Mouse (Mus musculus) liver, embryonic 14.5 days (tissue): ENCODE data around the gene Crlf1. TPM values are rescaled to one million over a fixed set of nuclear protein-coding genes. Genes with fewer than 3 reads are reported as not detected.
A peak's percentile ranks its signal among the peaks of the same experiment; 100 is the strongest.

ENCODE experiments used
- ATAC-seq: fragments of 200-750 bp; cut with Nextera tagmentation; 2 replicates; pipeline ENCODE4 v1.8.0; 2017; ENCODE audit warnings: moderate number of reproducible peaks, mild to moderate bottlenecking, moderate library complexity; ENCODE audit not compliant: insufficient read depth
- DNase-seq, 3 experiments: peaks; one replicate each; pipeline ENCODE4 v3.0.0-alpha.2; 2012 to 2013; ENCODE audit warnings: low read depth in 3 of 3, low spot score in 3 of 3
- H3K27ac ChIP-seq: fragments of 300-500 bp; sonication (generic); 2 replicates; pipeline ENCODE4 v1.5.1; 2014; ENCODE audit warnings: moderate library complexity, mild to moderate bottlenecking, control low read depth, inconsistent platforms
- H3K27me3 ChIP-seq: fragments of 300-500 bp; sonication (generic); 2 replicates; pipeline ENCODE4 v1.6.1; 2014; ENCODE audit warnings: mild to moderate bottlenecking, low read length, moderate library complexity; ENCODE audit not compliant: control insufficient read depth, insufficient read depth
- H3K36me3 ChIP-seq: fragments of 300-500 bp; sonication (generic); replicated peaks from 2 replicates; pipeline ENCODE4 v1.6.1; 2014; ENCODE audit warnings: low read depth; ENCODE audit not compliant: control insufficient read depth, insufficient read depth
- H3K4me1 ChIP-seq, 2 experiments: fragments of 200-500 bp in 1 of 2; fragments of 300-500 bp in 1 of 2; sonication (generic) in 1 of 2; replicated peaks; 2 replicates each; pipeline ENCODE4 v1.6.1; 2012 to 2014; ENCODE audit warnings: antibody characterized with exemption in 1 of 2, inconsistent platforms in 1 of 2, low read length in 1 of 2; ENCODE audit not compliant: control insufficient read depth in 2 of 2, insufficient read depth in 2 of 2
- H3K4me2 ChIP-seq: fragments of 300-500 bp; sonication (generic); 2 replicates; pipeline ENCODE4 v1.6.1; 2014; ENCODE audit warnings: low read depth, mild to moderate bottlenecking, control low read depth, moderate library complexity
- H3K4me3 ChIP-seq, 2 experiments: fragments of 200-500 bp in 1 of 2; fragments of 300-500 bp in 1 of 2; sonication (generic) in 1 of 2; 2 replicates each; pipeline ENCODE4 v1.5.1; 2012 to 2014; ENCODE audit warnings: low read depth in 2 of 2, low read length in 2 of 2, mild to moderate bottlenecking in 2 of 2, control low read depth in 1 of 2, inconsistent platforms in 1 of 2, moderate library complexity in 1 of 2; ENCODE audit not compliant: insufficient read depth in 1 of 2
- H3K9ac ChIP-seq: fragments of 300-500 bp; sonication (generic); replicated peaks from 2 replicates; pipeline ENCODE4 v1.6.1; 2014; ENCODE audit warnings: mild to moderate bottlenecking, control low read depth, moderate library complexity
- H3K9me3 ChIP-seq: fragments of 300-500 bp; sonication (generic); 2 replicates; pipeline ENCODE4 v1.6.1; 2016; ENCODE audit warnings: low read length, mixed read lengths; ENCODE audit not compliant: control insufficient read depth
- CTCF ChIP-seq: IDR thresholded peaks from 2 replicates; pipeline ENCODE4 v1.5.1; 2016; ENCODE audit warnings: antibody characterized with exemption, low read depth, control low read depth
- EP300 ChIP-seq: IDR thresholded peaks from 2 replicates; pipeline ENCODE4 v1.6.1; 2016; ENCODE audit warnings: antibody characterized with exemption, low read depth
- WGBS: fragments of 180-500 bp; shearing (Covaris S2); extraction: QIAGEN DNeasy Blood & Tissue Kit; methylation state at CpG from one replicate; pipeline ENCODE4 v1.1.7; 2014; ENCODE audit not compliant: insufficient replicate concordance; 5-methylcytosine and 5-hydroxymethylcytosine counted together
- polyA plus RNA-seq, 2 experiments: library from polyadenylated mRNA; depleted of rRNA in 1 of 2; stranded (reverse) in 1 of 2; unstranded in 1 of 2; fragments of >200 nt; fragmentation: Nextera tagmentation in 1 of 2; extraction: Ambion mirVana in 1 of 2; gene quantifications; 2 replicates each; pipeline versions ENCODE4 v1.2.1 to v1.2.3; 2012 to 2014

The Crlf1 gene
- polyA plus RNA-seq, 2 experiments: 1.9 to 3.7 TPM

DNA sequence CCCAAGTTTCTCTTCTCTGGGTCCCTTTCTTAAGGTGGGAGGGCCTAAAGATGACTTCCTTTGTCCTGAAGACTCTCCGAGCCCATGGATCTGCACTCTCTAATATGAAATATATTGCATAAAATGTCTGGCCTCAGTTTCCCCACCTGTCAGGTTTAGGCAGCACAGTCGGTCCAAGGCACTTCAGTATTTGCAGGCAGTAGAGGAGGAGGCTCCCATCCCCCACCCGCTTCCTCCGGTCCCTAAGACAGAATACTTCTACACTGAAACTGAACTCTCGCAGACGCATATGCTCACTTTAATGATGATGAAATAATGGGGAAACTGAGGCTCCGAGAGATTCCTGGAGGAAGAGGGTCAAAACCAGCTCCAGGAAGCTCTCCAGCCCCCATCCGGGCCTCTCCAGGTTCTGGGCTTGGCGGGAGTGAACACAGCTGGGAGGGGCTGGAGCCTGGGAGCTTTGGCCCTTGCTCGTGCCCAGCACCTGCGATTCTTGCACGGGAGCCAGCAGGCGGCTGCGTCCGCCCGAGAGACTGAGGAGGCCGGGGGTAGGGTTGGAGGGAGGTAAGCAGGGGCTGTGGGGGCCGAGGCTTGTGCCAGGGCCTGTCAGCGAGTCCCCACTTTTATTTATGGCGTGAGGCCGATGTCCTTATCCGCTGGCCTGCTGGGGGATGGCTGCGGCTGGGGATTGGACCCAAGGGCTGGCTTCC, 9.0 kb downstream of the Crlf1 start:
- Histone ChIP-seq H3K9ac (peak overlapping the region; percentile 36), H3K9me3 (no peaks in the 10 kb centered on the region), H3K4me2 (peak overlapping the region; percentile 74), H3K4me1 (peaks cover 36 to 49% of the 10 kb centered on the region in 2 experiments), H3K36me3 (peaks cover under 1% of the 10 kb centered on the region), H3K27me3 (peaks cover 19% of the 10 kb centered on the region), H3K27ac (no peak overlapping the region; the same call in 1 of the 2 replicates), H3K4me3 (peak overlapping the region; percentile 11 to 26; a peak in 3 of 4 replicates)
- TF ChIP-seq EP300 (no peak), CTCF (0 out of 2 replicates have a peak, but pooled peaks have one; percentile 16)
- no peak for DNase-seq
- ATAC-seq: no peak
- WGBS: 12% methylated on average over 23 of the region's 23 CpGs

GRCm38 (mm10) chr8:70502540-70502939, 9.6 kb downstream of the Crlf1 start:
- ATAC-seq: no peak
- Histone ChIP-seq H3K36me3 (peaks cover 6% of the 10 kb centered on the region), H3K27ac (no peak overlapping the region), H3K27me3 (peaks cover 14% of the 10 kb centered on the region), H3K9ac (peak overlapping the region; percentile 36), H3K4me2 (peak overlapping the region; percentile 74), H3K9me3 (no peaks in the 10 kb centered on the region), H3K4me1 (peaks cover 36 to 49% of the 10 kb centered on the region in 2 experiments), H3K4me3 (peak overlapping the region; percentile 11 to 26; a peak in 2 of 4 replicates)
- TF ChIP-seq CTCF (no peak), EP300 (no peak)
- 25% methylated on average over 12 of the region's 12 CpGs for WGBS
- no peak for DNase-seq

DNA sequence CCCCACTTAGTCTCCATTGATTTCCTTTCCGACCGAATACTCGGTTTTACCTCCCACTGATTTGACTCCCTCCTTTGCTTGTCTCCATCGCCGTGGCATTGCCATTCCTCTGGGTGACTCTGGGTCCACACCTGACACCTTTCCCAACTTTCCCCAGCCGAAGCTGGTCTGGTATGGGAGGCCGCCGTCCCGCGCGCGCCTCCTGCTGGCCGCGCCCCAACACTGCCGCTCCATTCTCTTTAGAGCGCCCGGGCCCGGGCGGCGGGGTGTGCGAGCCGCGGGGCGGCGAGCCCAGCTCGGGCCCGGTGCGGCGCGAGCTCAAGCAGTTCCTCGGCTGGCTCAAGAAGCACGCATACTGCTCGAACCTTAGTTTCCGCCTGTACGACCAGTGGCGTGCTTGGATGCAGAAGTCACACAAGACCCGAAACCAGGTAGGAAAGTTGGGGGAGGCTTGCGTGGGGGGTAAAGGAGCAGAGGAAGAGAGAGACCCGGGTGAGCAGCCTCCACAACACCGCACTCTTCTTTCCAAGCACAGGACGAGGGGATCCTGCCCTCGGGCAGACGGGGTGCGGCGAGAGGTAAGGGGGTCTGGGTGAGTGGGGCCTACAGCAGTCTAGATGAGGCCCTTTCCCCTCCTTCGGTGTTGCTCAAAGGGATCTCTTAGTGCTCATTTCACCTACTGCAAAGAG, 10.2 kb downstream of the Crlf1 start:
- WGBS: 15% methylated on average over 46 of the region's 46 CpGs
- Histone ChIP-seq H3K27ac (no peak overlapping the region), H3K9ac (peak overlapping the region; percentile 29; the same call in 1 of the 2 replicates), H3K4me2 (peak overlapping the region; percentile 74), H3K27me3 (peaks cover 9% of the 10 kb centered on the region), H3K36me3 (peaks cover 12% of the 10 kb centered on the region), H3K4me1 (peaks cover 36 to 49% of the 10 kb centered on the region in 2 experiments), H3K4me3 (no peak overlapping the region; a peak in 1 of 4 replicates), H3K9me3 (no peaks in the 10 kb centered on the region)
- DNase-seq (no peak), ATAC-seq (no peak)
- peak; percentile 91 for TF ChIP-seq CTCF
- TF ChIP-seq EP300: no peak

DNA sequence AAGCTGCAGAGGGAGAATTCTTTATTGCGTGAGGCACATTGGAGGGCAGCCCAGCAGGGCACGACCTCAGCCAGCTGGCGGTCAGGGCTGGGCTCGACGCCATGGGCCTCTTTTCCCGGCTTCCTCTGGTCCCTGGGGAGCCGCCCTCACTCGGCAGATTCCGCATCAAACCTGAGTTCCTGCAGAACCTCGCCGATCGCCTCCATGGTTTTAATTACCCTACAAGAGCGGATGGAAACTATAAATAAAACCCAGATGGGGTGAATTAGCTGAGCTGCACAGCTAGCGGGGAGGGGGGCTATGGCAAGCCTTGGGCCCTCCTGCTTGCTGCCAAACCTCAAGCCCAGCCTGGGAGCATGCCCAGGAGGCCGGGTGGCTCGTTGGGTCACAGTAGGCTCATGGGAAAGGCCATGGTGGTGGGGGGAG, 11.3 kb downstream of the Crlf1 start:
- Histone ChIP-seq H3K27me3 (peaks cover 5% of the 10 kb centered on the region; the same call in 1 of the 2 replicates), H3K27ac (no peak overlapping the region), H3K9me3 (no peaks in the 10 kb centered on the region), H3K4me3 (no peak overlapping the region), H3K4me2 (no peak overlapping the region), H3K4me1 (peaks cover 41 to 55% of the 10 kb centered on the region in 2 experiments), H3K36me3 (peaks cover 21% of the 10 kb centered on the region), H3K9ac (no peak overlapping the region)
- TF ChIP-seq EP300 (no peak), CTCF (no peak)
- no peak for ATAC-seq
- 86% methylated on average over 16 of the region's 16 CpGs for WGBS
- no peak for DNase-seq

DNA sequence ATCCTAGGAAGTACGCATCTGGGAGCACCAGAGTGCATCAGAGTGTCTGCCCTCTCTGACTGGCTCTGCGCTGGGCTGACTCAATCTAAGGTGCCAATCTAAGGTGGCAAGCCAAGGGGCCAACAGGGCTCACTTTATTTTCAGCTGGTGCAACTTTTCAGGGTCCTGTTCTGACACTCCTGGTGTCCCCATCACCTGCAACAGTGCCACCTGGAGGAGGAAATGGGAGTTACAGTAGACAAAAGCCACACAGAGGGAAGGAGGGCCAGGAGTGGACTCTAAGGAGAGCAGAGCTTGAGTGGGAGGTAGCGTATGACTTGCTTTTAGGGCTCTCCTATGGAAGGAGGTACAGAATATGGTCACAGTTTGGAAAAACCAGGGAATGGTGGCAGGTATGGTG, 11.9 kb downstream of the Crlf1 start:
- Histone ChIP-seq H3K4me3 (no peak overlapping the region), H3K4me1 (peaks cover 39 to 50% of the 10 kb centered on the region in 2 experiments), H3K4me2 (no peak overlapping the region; the same call in 1 of the 2 replicates), H3K27me3 (peaks cover 5% of the 10 kb centered on the region; the same call in 1 of the 2 replicates), H3K9ac (no peak overlapping the region), H3K36me3 (peaks cover 21% of the 10 kb centered on the region), H3K27ac (no peak overlapping the region), H3K9me3 (no peaks in the 10 kb centered on the region)
- TF ChIP-seq EP300 (no peak), CTCF (peak; percentile 95)
- WGBS: 61% methylated on average over 3 of the region's 3 CpGs
- ATAC-seq (no peak), DNase-seq (peak; percentile 68 to 75 (median 69))
